Mouse (Mus musculus): Measurements from ENCODE around the gene Faf2.
"Not testable (repeated sequence)": the region's sequence is repeated elsewhere in the genome, so short reads cannot be mapped to it uniquely, and the experiment has no call there.

The Faf2 gene

DNA sequence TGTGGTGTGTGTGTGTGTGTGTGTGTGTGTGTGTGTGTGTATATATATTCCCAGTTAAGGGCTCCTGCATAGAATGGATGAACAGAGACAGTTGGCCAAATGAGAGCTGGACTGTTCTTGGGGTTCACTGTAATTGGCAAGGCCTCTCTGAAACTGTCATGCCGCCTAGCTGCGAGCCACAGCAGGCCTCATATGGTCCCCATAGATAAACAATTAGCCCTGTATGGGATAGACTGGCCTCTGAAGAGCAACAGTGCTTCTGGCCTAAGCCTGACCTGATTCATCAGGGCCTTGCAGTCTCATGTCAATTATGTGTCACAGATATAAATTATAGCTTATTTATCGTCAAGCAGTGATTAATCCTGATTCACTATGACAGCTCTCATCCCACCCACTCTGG lies 13.6 kb upstream of the Faf2 start:
- DNase-seq, result no peak

- no peak for DNase-seq
Measured at GRCm38 (mm10) chr13:54608666-54609065, 12.9 kb upstream of the Faf2 start.

DNA sequence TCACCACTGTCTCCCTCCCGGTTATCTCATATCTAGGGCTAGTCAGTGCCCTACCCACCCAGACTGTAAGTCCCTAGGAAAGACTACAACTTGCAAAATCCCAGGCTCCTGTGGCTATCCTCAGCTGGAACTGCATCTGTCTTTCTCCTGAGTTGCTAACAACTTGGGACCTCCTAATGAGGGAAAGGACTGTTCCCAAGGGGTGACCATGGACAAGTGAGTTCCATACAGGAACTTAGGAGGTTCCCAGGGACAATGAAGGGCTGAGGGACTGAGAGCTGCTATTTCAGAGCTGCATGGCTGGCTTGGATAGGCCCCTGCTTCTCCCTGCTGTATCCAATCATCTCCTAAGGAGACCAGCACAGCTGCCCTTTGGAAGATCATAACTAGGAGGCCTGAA lies 12.3 kb upstream of the Faf2 start:
- no peak for DNase-seq

GRCm38 (mm10) chr13:54610613-54610971 lies 11.0 kb upstream of the Faf2 start:
- no peak for DNase-seq

DNA sequence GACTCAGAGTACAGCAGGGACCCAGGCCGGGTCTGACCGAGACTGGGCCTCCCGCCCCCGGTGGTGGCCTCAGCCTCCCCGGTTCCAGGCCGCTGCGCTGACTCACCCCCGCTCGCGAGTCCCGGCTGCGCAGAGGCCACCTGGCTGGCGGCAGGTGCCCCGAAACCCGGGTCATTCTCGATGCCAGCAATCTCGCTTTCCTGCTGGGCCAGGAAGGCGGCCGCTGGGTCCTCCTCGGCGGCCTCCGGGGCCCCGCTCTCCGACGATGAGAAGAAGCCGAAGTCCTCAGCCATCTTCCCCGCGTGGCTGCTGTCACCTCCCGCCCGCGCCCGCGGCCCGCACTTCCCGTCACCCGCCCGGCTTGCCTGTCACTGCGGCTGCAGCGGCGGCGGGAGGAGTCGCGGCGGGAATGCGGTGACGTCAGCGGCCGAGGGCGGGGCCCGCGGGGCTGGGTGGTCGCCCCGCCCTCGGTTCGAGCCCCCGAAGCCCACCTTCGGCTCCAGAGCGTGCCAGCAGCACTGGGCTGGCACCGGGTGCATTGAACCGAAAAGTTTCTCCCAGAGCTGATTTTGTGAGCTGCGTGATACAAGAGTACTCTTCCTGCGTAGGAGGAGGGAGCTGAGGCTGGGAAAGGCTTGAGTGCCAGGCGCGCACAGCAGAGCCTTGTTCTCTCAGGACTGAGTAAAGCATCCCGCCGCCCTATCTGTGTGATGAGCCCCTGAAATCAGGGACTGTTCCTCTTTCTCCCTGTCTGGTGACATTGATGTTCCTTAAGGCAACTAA lies 10.4 kb upstream of the Faf2 start, which contains the start of gene Cltb:
TSS of gene Cltb (minus strand) at position 373 of the 783 bp plus-strand sequence.
- peak; percentile 87 for DNase-seq

DNA sequence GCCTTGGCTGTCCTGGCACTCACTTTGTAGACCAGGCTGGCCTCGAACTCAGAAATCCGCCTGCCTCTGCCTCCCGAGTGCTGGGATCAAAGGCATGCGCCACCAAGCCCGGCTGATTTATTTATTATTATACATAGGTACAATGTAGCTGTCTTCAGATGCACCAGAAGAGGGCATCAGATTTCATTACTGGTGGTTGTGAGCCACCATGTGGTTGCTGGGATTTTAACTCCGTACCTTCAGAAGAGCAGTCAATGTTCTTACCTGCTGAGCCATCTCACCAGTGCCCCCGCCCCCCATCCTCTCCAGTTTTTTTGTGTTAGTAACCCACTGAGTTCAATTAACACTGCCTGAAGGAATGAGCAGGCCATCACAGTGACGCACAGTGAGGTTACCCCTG lies 8.4 kb upstream of the Faf2 start:
- not testable (repeated sequence) for DNase-seq

GRCm38 (mm10) chr13:54616307-54616706 lies 5.3 kb upstream of the Faf2 start:
- no peak for DNase-seq

GRCm38 (mm10) chr13:54616998-54617397 lies 4.6 kb upstream of the Faf2 start:
- DNase-seq, result no peak

GRCm38 (mm10) chr13:54621960-54622521 lies 457 bp downstream of the Faf2 start:
- DNase-seq, result no peak

DNA sequence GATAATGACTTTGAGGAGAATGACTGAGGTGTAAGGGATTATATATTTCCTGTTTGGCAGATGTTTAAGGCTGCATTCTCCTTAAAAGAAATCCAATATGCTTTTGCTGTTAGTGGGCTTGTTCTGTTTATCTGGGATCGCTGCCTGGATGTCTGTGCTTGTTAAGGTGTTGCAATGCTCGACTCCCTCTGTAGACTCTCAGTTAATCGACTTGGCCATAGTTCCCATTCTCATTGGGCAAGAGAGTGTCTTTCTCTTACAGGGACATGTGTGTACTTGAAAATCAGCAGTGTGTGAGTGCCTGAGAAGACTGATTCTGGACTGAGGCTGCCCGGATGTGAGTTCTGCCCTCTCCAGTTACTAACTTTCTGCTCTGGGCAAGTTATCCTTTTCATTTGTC lies 7.5 kb downstream of the Faf2 start:
- DNase-seq, result no peak

DNA sequence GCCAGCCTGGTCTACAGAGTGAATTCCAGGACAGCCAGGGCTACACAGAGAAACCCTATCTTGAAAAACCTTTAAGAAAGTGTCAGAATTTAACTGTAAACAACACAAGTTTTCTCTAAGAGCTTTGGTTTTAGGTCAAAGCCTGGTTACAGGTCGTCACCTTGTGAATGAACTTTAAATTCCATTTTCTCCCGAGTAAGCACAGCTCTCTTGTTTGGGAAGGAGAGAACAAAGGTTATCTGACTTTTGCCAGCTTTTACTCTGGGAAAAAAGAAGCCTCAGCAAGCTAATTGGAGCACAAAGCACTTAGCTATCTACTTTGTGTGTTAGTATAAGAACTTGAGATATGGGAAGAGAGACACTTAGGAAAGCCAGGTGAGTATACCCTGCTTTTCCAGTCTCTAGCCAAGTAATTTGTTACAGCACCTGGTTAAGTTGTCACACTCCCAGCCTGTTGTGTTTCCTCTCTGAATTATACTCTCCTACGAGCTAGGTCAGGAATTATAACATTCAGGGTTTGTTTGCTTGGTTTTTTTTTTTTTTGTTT lies 11.2 kb downstream of the Faf2 start:
- DNase-seq, result peak; percentile 74

DNA sequence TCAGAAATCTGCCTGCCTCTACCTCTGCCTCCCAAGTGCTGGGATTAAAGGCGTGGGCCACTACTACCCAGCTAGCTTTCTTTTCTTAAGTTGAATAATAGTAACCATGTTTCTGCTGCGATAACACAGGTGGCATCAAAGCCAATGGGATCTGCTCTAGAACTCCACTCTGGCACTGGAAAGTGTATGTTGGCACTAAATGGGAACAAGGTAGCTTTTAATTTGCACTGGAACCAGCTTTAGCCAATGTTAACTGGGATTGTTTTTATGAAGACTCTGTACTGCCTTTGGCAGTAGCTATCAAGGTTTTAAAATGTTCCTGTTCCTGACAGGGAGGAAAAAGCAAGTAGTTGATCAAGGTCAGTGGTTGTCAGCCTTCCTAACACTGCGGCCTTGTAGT lies 13.4 kb downstream of the Faf2 start:
- peak; percentile 24 for DNase-seq

DNA sequence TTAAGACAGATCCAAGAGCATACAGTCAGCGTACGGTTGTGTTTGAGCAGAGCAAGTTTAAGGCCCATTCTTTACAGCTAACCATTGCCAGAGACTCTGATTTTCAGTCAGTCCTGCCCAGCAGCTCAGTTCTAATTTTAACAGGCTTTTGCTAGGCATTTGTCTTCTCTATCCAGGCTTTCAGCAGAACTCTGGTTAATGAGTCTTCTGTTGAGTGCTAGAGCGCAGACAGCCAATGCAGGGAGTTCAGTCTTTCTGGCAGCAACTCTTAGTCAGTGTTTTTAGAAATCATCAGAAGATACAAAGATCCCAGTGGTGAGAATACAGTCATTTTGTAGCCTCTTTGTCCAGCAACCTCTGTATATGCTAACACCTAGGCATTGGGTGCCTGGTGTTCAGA lies 28.9 kb downstream of the Faf2 start:
- peak; percentile 52 for DNase-seq

- no peak for DNase-seq
Measured at GRCm38 (mm10) chr13:54660877-54661276, 39.3 kb downstream of the Faf2 start.

DNA sequence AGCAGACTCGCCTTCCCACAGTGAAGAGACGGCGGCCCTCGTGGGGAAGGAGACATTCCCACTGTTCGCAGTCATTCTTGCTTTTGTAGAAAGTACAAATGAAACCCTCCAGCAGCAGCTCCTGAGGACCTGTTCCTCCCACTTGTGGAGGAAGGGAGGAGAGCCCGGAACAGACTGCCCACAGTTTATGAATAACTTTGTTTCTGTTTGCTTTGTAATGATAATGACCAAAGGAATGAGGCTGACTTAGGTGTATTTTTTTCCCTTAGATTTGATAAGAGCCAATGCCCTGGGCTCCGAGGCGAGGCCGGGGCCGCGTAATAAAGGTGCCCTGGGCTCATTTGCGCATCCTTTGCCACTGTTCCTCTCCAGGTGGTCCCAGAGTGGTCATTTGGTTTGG lies 39.8 kb downstream of the Faf2 start:
- DNase-seq, result no peak

GRCm38 (mm10) chr13:54663999-54664398 lies 42.4 kb downstream of the Faf2 start:
- DNase-seq, result no peak

- DNase-seq, result no peak
Measured at GRCm38 (mm10) chr13:54664509-54664908, 42.9 kb downstream of the Faf2 start.

- no peak for DNase-seq
Measured at GRCm38 (mm10) chr13:54665062-54665461, 43.5 kb downstream of the Faf2 start.

DNA sequence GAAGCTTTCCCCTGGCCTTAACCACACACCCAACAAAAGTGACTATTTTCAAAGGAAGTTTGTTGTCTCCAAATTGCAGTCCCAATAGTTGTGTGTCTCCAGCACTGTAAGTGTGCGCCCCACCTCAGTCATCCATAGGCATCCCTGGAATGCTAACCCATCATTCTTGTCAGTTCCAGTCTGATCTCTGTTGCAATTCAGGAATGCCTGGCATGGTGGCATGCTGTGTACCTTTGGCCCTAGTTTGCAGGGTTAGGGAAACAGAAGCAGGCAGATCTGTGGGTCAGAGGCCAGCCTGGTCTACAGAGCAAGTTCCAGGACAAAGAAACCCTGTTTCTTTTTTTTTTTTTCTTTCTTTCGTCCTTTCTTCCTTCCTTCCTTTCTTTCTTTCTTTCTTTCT lies 48.9 kb downstream of the Faf2 start:
- DNase-seq, result peak; percentile 57

DNA sequence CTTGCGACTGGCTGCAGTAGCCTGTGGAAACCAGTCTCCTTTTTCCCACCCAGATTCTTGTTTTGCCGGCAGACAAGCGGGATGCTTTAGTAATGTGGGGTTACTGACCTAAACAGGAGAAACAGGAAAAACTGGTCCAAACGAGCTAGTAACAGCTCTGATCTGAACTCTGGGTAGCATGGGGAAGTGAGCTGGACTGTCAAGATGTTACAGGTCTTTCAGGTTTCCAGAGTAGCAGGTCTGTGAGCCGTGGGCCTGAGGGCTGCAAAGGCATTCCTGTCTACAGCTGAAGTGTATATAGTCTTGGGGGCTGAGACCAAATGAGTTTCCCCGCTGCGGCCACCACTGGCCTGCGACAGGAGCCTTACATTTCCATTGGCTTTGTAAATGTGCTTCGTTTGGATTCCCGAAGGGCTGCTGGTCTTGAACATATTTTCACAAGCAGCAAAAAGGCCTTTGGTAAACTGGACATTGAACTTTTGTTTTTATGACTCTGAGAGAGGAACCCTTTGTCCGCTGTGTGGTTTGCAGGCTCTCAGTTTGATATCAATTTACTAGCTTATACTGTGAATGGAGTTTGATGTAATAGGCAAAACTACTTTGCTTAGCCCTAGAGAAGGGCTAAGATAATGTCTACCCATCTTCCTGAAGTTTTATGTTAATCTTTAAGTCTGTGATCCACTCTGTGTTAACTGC lies 54.5 kb downstream of the Faf2 start:
- DNase-seq, result no peak

GRCm38 (mm10) chr13:54678263-54678662 lies 56.7 kb downstream of the Faf2 start:
- DNase-seq, result no peak

GRCm38 (mm10) chr13:54680184-54680853 lies 58.7 kb downstream of the Faf2 start:
- no peak for DNase-seq

DNA sequence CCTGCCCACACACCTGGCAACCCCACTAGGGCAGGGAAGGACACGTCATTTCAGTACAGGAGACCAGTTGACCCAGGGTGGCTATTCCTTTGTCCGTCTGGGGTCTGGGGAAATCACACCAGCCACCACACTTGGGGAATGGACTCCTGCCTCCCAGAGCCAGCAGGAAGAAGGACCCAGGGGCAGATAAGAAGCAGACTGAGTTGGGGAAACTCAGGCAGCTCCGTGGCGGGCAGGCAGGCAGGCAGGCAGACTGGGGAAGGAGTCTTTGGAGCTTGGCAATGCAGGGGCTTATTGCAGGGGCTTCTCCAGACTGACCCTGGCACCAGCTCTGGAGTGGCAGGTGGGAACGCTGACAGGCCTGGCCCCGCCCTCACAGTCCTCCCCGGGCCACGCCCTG lies 59.7 kb downstream of the Faf2 start:
- no peak for DNase-seq
